Mouse (Mus musculus) stomach, postnatal 0 days (tissue): ENCODE results near the gene Tmem236. TPM values are rescaled to one million over a fixed set of nuclear protein-coding genes. Genes with fewer than 3 reads are reported as not detected.
A peak's percentile ranks its signal among the peaks of the same experiment; 100 is the strongest.

ENCODE experiments used
- ATAC-seq: fragments of 200-750 bp; cut with Nextera tagmentation; 2 replicates; pipeline ENCODE4 v1.8.0; 2017; ENCODE audit not compliant: low FRiP score, low TSS enrichment
- DNase-seq: peaks from one replicate; pipeline ENCODE4 v3.0.0-alpha.2; 2016; ENCODE audit warnings: low spot score
- H3K27ac ChIP-seq: fragments of 300-500 bp; sonication (generic); replicated peaks from 2 replicates; pipeline ENCODE4 v1.5.1; 2014; ENCODE audit warnings: mild to moderate bottlenecking, control low read depth
- H3K27me3 ChIP-seq: fragments of 300-500 bp; sonication (generic); 2 replicates; pipeline ENCODE4 v1.6.1; 2014; ENCODE audit warnings: low read length; ENCODE audit not compliant: control insufficient read depth, insufficient read depth
- H3K36me3 ChIP-seq: fragments of 300-500 bp; sonication (generic); 2 replicates; pipeline ENCODE4 v1.6.1; 2014; ENCODE audit warnings: low read length, mixed read lengths; ENCODE audit not compliant: control insufficient read depth, insufficient read depth
- H3K4me1 ChIP-seq: fragments of 300-500 bp; sonication (generic); replicated peaks from 2 replicates; pipeline ENCODE4 v1.6.1; 2014; ENCODE audit warnings: antibody characterized with exemption; ENCODE audit not compliant: control insufficient read depth, insufficient read depth
- H3K4me2 ChIP-seq: fragments of 300-500 bp; sonication (generic); replicated peaks from 2 replicates; pipeline ENCODE4 v1.6.1; 2014; ENCODE audit warnings: low read depth, mild to moderate bottlenecking, control low read depth, moderate library complexity
- H3K4me3 ChIP-seq: fragments of 300-500 bp; sonication (generic); 2 replicates; pipeline ENCODE4 v1.5.1; 2014; ENCODE audit warnings: low read depth, low read length, control low read depth
- H3K9ac ChIP-seq: fragments of 300-500 bp; sonication (generic); 2 replicates; pipeline ENCODE4 v1.6.1; 2014; ENCODE audit warnings: mild to moderate bottlenecking, low read length, control low read depth, mixed read lengths
- H3K9me3 ChIP-seq: fragments of 300-500 bp; sonication (generic); 2 replicates; pipeline ENCODE4 v1.6.1; 2016; ENCODE audit warnings: low read length; ENCODE audit not compliant: control insufficient read depth
- CTCF ChIP-seq: IDR thresholded peaks from 2 replicates; pipeline ENCODE4 v1.5.1; 2016; ENCODE audit warnings: antibody characterized with exemption, low read depth, mild to moderate bottlenecking, moderate library complexity
- EP300 ChIP-seq: optimal IDR thresholded peaks from 2 replicates; pipeline ENCODE3; 2016; ENCODE audit warnings: antibody characterized with exemption
- WGBS: fragments of 180-500 bp; shearing (Covaris S2); extraction: QIAGEN DNeasy Blood & Tissue Kit; methylation state at CpG from one replicate; pipeline ENCODE4 v1.1.7; 2014; 5-methylcytosine and 5-hydroxymethylcytosine counted together
- polyA plus RNA-seq: library from polyadenylated mRNA; unstranded; fragments of >200 nt; fragmentation: Nextera tagmentation; extraction: Ambion mirVana; gene quantifications from 2 replicates; pipeline ENCODE4 v1.2.1, GENCODE M21; 2015

Gene Tmem236
- polyA plus RNA-seq, 1 experiment from 2014 or later: 0.08 TPM

DNA sequence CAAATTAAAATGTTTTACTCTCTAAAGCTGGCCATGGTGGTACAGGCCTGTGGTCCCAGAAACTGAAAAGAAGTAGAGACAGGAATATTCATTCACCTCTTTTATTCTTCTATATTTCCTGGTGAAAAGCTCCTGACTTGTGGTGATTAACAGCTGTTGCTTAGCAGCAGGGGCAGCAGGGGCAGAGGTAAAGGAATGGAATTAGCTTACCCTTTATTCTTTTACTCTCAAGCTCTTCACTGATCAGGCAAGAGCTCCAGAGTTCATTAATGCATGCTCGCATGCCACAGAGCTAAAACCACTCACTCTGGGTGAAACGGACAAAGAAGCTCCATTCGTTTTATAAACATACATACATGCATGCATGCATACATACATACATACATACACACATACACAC lies 40.4 kb downstream of the Tmem236 start:
- no peaks in the 10 kb centered on the region for H3K9me3 ChIP-seq
- DNase-seq (no peak), ATAC-seq (no peak)
- H3K4me3 ChIP-seq: no peak overlapping the region
- no peaks in the 10 kb centered on the region for H3K27me3 ChIP-seq
- no peaks in the 10 kb centered on the region for H3K4me1 ChIP-seq
- no peaks in the 10 kb centered on the region for H3K36me3 ChIP-seq
- 52% methylated on average over 3 of the region's 3 CpGs for WGBS
- no peak overlapping the region for H3K27ac ChIP-seq
- TF ChIP-seq EP300 (no peak), CTCF (no peak)
- H3K9ac ChIP-seq: no peak overlapping the region
- no peak overlapping the region for H3K4me2 ChIP-seq

DNA sequence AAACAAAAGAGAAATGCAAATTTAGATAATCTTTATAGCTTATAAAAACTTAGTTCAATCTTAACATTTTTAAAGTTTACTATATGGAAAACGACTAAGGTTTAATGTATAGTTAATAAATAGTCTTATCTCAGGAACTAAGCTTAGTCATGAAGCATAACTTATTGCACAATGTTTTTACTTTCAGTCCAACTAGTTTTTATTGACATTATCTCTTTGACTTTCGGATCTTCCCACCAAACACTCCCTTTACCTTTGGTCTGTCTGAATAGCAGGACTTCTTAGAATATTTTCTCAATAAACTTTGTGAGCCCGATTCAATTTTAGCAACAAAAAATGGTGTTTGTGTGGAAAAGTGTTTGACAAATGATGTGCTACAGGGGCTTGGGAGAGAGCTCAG lies 42.3 kb downstream of the Tmem236 start:
- TF ChIP-seq EP300 (no peak), CTCF (no peak)
- H3K27ac ChIP-seq: no peak overlapping the region
- H3K36me3 ChIP-seq: no peaks in the 10 kb centered on the region
- DNase-seq (no peak), ATAC-seq (no peak)
- 50% methylated on average over 3 of the region's 3 CpGs for WGBS
- no peaks in the 10 kb centered on the region for H3K9me3 ChIP-seq
- no peak overlapping the region for H3K4me2 ChIP-seq
- no peak overlapping the region for H3K9ac ChIP-seq
- no peak overlapping the region for H3K4me3 ChIP-seq
- no peaks in the 10 kb centered on the region for H3K4me1 ChIP-seq
- H3K27me3 ChIP-seq: no peaks in the 10 kb centered on the region

DNA sequence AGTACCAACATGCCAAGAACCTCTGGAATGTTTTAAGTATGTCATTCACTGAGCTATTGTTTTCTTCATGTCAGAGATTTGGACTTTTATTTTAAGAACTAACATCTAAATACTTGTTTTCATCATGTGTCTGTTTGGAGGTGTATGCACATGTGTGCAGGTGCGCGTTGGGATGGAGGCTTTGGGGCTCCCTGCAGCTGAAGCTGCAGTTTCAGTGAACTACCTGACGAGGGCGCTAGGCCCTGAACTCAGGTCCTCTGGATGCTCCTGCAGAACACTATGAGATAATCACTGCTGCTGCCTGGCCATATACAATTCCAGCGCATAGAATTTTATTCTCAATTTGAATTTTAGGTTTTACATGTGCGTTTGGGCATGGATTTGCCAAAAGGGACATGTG lies 43.8 kb downstream of the Tmem236 start:
- no peak overlapping the region for H3K9ac ChIP-seq
- H3K27me3 ChIP-seq: no peaks in the 10 kb centered on the region
- no peak overlapping the region for H3K4me3 ChIP-seq
- H3K4me2 ChIP-seq: no peak overlapping the region
- no peak overlapping the region for H3K27ac ChIP-seq
- no peaks in the 10 kb centered on the region for H3K9me3 ChIP-seq
- TF ChIP-seq EP300 (no peak), CTCF (peak; percentile 5; the same call in 1 of the 2 replicates)
- ATAC-seq (no peak), DNase-seq (no peak)
- no peaks in the 10 kb centered on the region for H3K36me3 ChIP-seq
- H3K4me1 ChIP-seq: no peaks in the 10 kb centered on the region
- WGBS: 85% methylated on average over 6 of the region's 6 CpGs

- Histone ChIP-seq H3K27me3 (no peaks in the 10 kb centered on the region), H3K36me3 (no peaks in the 10 kb centered on the region), H3K27ac (no peak overlapping the region), H3K4me2 (no peak overlapping the region), H3K4me1 (no peaks in the 10 kb centered on the region), H3K4me3 (no peak overlapping the region), H3K9me3 (no peaks in the 10 kb centered on the region), H3K9ac (no peak overlapping the region)
- DNase-seq (no peak), ATAC-seq (no peak)
- no peak for TF ChIP-seq CTCF
- TF ChIP-seq EP300: no peak
- 76% methylated on average over 3 of the region's 4 CpGs for WGBS
Measured at GRCm38 (mm10) chr2:14224387-14224786, 50.1 kb downstream of the Tmem236 start.

GRCm38 (mm10) chr2:14228495-14228894 lies 54.2 kb downstream of the Tmem236 start:
- ATAC-seq (no peak), DNase-seq (no peak)
- no peaks in the 10 kb centered on the region for H3K4me1 ChIP-seq
- H3K4me2 ChIP-seq: no peak overlapping the region
- no peak overlapping the region for H3K9ac ChIP-seq
- TF ChIP-seq EP300 (no peak), CTCF (no peak)
- no peaks in the 10 kb centered on the region for H3K9me3 ChIP-seq
- 57% methylated on average over 6 of the region's 6 CpGs for WGBS
- H3K36me3 ChIP-seq: no peaks in the 10 kb centered on the region
- no peaks in the 10 kb centered on the region for H3K27me3 ChIP-seq
- H3K27ac ChIP-seq: no peak overlapping the region
- H3K4me3 ChIP-seq: no peak overlapping the region

GRCm38 (mm10) chr2:14229149-14229548 lies 54.8 kb downstream of the Tmem236 start, which contains the start of gene Mrc1:
TSS of gene Mrc1 (plus strand) at chr2:14229392.
- no peaks in the 10 kb centered on the region for H3K27me3 ChIP-seq
- no peaks in the 10 kb centered on the region for H3K4me1 ChIP-seq
- H3K9ac ChIP-seq: no peak within 1 kb of the TSS
- no peak for ATAC-seq
- TF ChIP-seq CTCF: no peak
- TF ChIP-seq EP300: no peak
- no peak for DNase-seq
- no peaks in the 10 kb centered on the region for H3K9me3 ChIP-seq
- H3K4me3 ChIP-seq: no peak within 1 kb of the TSS
- H3K4me2 ChIP-seq: no peak within 1 kb of the TSS
- WGBS: 56% methylated on average over 3 of the region's 3 CpGs
- H3K27ac ChIP-seq: no peak within 1 kb of the TSS
- H3K36me3 ChIP-seq: no peaks in the 10 kb centered on the region
